Mouse (Mus musculus): ENCODE measurements around the gene Pga5.

The Pga5 gene

DNA sequence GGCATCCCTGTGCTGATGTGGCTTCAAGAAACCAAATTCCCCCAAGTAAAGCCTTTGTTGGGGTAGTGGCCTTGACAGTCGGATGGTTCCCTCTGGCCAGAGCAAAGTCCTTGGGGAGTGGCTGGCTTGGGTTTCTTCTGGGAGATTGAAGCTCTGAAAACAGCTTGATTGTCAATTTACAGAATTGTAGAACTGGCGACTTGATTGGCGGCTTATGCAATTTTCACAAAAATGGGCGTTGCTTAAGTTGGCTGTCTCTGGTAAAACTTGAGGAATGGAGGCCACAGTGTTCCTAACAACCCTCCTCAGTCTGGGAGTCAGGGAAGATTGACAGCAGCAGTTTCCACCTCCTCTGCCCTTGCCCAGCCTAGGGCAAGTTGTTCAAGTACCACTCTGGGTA is 14.5 kb upstream of the Pga5 start:
- DNase-seq (ENCODE audit: low read depth, low spot score): no peak
- Histone ChIP-seq H3K27me3 (ENCODE audit: control insufficient read depth, insufficient read depth, low read length, poor library complexity, severe bottlenecking) (no peaks in the 10 kb centered on the region), H3K36me3 (ENCODE audit: control insufficient read depth, insufficient read depth, low read length, poor library complexity, severe bottlenecking) (no peaks in the 10 kb centered on the region)

DNA sequence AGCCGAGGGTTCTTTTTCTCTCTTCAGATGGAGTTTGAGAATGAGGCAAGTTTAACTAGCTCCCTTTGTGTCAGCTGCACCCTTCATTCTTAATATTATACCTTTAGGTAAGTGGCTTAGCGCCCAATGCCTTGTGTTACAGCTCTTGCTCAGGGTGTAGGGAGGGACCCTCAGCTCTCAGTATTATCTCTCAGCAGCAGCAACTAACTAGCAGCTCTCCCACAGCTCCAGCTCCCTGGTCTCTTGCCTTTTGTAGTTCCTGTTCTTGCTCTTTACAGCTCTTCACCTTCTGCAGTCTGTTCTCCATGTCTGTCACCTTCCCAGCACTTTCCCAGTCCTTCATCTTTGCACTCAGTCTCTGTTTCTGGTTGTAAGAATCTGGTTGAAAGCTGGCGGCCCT is 13.8 kb upstream of the Pga5 start:
- DNase-seq (ENCODE audit: low read depth, low spot score): no peak
- no peaks in the 10 kb centered on the region for H3K36me3 ChIP-seq (ENCODE audit: control insufficient read depth, insufficient read depth, low read length, poor library complexity, severe bottlenecking)
- no peaks in the 10 kb centered on the region for H3K27me3 ChIP-seq (ENCODE audit: control insufficient read depth, insufficient read depth, low read length, poor library complexity, severe bottlenecking)

DNA sequence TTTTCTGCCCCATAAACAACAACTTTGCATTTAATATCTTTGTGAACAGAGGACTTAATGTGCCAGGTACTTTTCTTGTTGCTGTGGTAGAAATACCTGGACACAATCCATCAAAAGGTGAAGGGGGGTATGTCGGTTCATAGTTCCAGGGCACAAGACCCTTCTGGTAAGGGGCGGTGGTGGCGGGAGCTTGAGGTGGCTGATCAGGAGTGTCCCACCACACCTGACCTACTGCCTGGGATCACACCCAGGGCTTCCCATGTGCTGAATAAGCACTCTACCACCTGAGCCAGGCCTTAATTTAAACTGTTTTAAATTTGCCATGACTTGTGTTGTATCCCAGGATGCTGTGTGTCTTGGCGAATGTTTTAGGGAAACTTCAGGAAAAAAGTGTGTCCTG is 13.2 kb upstream of the Pga5 start:
- DNase-seq (ENCODE audit: low read depth, low spot score): no peak
- Histone ChIP-seq H3K36me3 (ENCODE audit: control insufficient read depth, insufficient read depth, low read length, poor library complexity, severe bottlenecking) (no peaks in the 10 kb centered on the region), H3K27me3 (ENCODE audit: control insufficient read depth, insufficient read depth, low read length, poor library complexity, severe bottlenecking) (no peaks in the 10 kb centered on the region)

DNA sequence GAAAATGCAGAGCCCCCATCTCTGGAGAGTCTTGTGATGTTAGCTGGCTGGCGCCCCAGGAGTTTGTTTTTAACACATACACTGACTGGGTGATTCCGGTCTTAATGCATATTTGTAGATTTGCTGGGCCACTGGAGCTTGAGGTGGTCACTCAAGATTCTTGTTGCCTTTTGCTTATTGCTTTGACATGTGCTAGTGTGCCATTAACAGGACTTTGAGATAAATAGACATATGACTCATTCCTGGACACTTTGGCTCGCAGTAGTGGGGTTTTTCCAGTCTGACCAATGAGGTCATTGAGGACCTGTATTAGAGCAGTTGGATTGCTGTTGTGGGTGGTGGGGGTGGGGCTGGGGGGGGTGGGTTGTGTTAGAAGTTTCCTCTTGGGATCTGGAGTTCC is 12.5 kb upstream of the Pga5 start:
- no peaks in the 10 kb centered on the region for H3K36me3 ChIP-seq (ENCODE audit: control insufficient read depth, insufficient read depth, low read length, poor library complexity, severe bottlenecking)
- no peaks in the 10 kb centered on the region for H3K27me3 ChIP-seq (ENCODE audit: control insufficient read depth, insufficient read depth, low read length, poor library complexity, severe bottlenecking)
- no peak for DNase-seq (ENCODE audit: low read depth, low spot score)

DNA sequence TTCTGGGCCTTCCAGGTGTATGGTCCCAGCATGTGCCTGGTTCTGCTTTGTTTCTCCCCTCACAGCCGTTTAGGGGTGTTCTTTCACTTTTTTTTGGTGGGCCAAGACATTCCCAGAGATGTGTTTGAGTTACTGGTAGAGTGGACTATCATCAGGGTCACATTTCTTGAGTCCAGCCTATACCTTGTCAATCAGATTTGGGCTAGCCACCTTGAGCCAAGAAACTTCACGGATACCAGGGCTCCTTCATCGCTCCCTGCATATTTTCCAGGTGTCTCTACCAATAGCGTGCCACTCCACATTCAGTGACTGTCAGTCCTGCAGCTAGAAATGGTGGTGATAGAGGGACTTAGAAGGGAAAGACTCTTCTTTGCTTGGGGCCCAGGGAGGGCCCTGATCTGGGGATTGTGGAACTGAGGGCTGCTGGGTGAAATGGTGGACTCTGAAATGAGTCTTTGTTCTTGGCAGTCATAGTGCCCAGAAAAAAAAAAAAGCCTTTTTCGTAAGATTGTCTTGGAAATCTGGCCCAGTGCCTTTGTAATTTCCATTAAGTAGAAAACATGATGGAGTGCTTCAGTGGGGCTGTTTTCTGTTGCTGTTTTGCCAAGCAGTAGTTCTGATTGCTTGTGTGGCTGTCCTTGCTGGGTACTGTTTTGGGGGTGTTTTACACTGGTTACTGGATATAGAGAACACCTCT is 11.7 kb upstream of the Pga5 start:
- Histone ChIP-seq H3K36me3 (ENCODE audit: control insufficient read depth, insufficient read depth, low read length, poor library complexity, severe bottlenecking) (no peaks in the 10 kb centered on the region), H3K27me3 (ENCODE audit: control insufficient read depth, insufficient read depth, low read length, poor library complexity, severe bottlenecking) (no peaks in the 10 kb centered on the region)
- DNase-seq (ENCODE audit: low read depth, low spot score): no peak

DNA sequence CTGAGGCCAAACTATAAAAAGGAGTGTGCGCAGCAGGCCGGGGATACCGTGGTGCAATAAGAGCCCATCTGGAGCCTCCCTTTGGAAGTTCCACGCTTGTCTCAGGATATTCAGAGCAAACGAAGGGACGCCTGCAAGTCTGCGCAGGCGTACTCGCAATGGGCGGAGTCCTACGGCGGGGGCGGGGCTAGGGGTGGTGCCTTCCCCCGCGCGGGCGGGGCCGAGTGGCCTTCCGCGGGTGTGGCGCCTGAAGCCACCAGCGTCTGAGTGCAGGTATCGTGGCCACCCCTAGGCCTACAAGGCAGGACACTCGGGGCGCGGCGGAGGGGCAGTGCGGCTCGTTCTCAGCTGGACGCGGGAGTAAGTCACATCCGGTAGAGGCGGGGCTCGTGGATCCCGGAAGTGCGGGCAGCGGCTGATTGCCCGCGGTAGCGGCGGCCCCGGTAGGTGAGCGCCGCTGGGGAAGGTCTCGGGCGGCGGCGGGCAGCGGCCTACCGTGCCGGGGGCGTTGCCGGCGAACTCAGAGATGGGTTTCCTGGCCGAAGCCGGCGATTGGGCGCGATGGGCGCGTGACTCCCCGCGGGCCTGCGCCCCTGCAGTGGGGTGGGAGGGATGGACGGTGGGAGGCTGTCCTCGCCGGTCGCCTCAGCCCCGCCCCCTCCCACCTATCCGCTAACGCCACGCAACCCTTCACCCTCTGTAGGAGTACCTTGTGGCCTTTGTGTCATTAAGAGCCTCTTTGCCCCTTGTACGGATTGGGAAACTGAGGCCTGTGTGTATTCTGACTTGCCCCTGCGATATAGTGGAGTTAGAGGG is 10.9 kb upstream of the Pga5 start, which contains the start of gene Vps37c:
Gene Vps37c (plus strand): TSS at position 199 of the 816 bp plus-strand sequence.
- Histone ChIP-seq H3K36me3 (ENCODE audit: control insufficient read depth, insufficient read depth, low read length, poor library complexity, severe bottlenecking) (no peaks in the 10 kb centered on the region), H3K27me3 (ENCODE audit: control insufficient read depth, insufficient read depth, low read length, poor library complexity, severe bottlenecking) (no peaks in the 10 kb centered on the region)
- peak; percentile 90 for DNase-seq (ENCODE audit: low read depth, low spot score)

DNA sequence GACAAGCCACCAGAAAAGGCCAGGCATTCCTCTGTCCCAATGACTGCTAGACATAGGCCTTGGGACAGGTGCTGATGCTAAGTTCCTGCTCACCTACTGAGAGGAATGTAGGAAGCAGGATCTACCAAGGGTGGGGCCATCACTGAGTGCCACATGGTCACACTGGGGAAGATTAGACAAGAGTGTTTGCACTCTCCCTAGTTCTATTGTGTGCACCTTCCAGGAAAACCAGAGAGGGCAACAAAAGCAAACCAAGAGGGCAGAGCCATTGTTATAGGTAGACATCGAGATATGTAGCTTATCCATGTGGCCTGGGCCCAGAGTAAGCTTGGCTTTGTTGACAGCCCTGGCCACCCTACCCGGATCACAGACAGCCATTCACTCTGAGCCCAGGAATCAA is 7.9 kb upstream of the Pga5 start:
- no peak for DNase-seq (ENCODE audit: low read depth, low spot score)
- H3K27me3 ChIP-seq (ENCODE audit: control insufficient read depth, insufficient read depth, low read length, poor library complexity, severe bottlenecking): no peaks in the 10 kb centered on the region
- H3K36me3 ChIP-seq (ENCODE audit: control insufficient read depth, insufficient read depth, low read length, poor library complexity, severe bottlenecking): no peaks in the 10 kb centered on the region

DNA sequence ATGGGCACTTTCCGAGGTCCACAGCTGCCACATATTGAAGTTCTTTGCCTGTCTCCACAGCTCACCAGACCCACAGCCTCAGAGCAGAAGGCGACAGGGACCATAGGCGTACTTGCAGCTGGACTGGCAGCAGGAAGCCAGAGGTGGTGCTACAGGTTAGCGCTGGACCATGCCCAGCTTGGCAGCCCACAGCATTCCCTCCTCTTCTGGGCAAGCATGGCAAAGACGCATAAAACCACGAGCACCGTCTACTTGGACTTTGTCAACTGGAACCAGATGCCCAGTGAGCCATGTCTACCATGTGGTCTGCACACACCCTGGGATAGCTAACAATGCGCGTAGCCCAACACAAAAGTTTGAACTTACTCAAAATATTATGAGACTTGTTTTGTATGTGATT is 7.2 kb upstream of the Pga5 start:
- H3K36me3 ChIP-seq (ENCODE audit: control insufficient read depth, insufficient read depth, low read length, poor library complexity, severe bottlenecking): no peaks in the 10 kb centered on the region
- no peak for DNase-seq (ENCODE audit: low read depth, low spot score)
- no peaks in the 10 kb centered on the region for H3K27me3 ChIP-seq (ENCODE audit: control insufficient read depth, insufficient read depth, low read length, poor library complexity, severe bottlenecking)

DNA sequence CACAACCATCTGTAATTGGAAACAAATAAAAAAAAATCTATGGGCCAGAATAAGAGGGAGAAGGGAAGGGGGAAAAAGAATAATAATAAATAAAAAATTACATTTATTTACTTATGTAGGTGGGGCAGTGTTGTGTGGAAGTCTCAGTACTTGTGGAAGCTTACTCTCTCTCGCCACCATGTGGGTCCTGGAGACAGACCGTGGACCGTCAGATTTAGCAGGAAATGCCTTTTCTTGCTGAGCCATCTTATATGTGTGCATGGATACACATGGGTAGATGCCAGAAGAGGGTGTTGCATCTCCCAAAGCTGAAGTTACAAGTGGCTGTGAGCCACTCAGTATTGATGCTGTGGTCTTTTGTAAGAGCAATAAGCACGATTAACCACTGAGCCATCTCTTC is 3.7 kb upstream of the Pga5 start:
- no peak for DNase-seq (ENCODE audit: low read depth, low spot score)
- Histone ChIP-seq H3K27me3 (ENCODE audit: control insufficient read depth, insufficient read depth, low read length, poor library complexity, severe bottlenecking) (no peaks in the 10 kb centered on the region), H3K36me3 (ENCODE audit: control insufficient read depth, insufficient read depth, low read length, poor library complexity, severe bottlenecking) (no peaks in the 10 kb centered on the region)

DNA sequence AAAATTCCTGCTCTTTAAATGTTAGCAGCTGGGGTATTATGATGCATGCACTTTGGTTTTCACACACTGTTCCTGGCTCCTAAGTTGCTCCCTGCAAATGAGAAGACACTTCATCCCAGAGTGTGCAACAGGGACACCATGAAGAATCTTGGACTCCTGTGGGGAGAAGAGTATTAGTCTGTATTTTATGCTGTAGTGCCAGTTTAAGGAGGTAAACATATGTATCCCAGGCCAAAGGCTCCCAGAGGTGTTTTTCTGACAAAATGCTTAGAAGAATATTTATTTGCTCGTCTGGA is 849 bp upstream of the Pga5 start:
- DNase-seq (ENCODE audit: low read depth, low spot score): no peak
- H3K36me3 ChIP-seq (ENCODE audit: control insufficient read depth, insufficient read depth, low read length, poor library complexity, severe bottlenecking): no peaks in the 10 kb centered on the region
- no peaks in the 10 kb centered on the region for H3K27me3 ChIP-seq (ENCODE audit: control insufficient read depth, insufficient read depth, low read length, poor library complexity, severe bottlenecking)

DNA sequence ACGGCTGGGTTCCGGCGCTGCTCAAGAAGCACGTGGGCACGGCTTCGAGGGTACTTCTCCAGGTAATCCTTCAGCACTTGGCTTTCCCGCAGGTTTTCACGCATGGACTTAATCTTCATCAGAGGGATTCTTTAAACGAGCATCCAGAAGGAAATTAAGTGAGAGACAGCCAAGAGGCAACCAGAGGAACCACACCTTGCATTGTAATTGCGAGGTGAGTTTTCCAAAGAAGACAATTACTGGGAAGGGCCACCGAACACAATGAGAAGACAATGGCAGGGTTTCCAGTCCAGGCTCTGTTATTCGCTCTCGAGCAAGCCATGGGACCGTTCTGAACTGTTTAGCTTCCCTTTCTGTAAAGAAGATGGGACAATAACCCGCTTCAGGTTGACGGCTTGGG is 1.2 kb downstream of the Pga5 start:
- no peak for DNase-seq (ENCODE audit: low read depth, low spot score)
- no peaks in the 10 kb centered on the region for H3K36me3 ChIP-seq (ENCODE audit: control insufficient read depth, insufficient read depth, low read length, poor library complexity, severe bottlenecking)
- no peaks in the 10 kb centered on the region for H3K27me3 ChIP-seq (ENCODE audit: control insufficient read depth, insufficient read depth, low read length, poor library complexity, severe bottlenecking)

DNA sequence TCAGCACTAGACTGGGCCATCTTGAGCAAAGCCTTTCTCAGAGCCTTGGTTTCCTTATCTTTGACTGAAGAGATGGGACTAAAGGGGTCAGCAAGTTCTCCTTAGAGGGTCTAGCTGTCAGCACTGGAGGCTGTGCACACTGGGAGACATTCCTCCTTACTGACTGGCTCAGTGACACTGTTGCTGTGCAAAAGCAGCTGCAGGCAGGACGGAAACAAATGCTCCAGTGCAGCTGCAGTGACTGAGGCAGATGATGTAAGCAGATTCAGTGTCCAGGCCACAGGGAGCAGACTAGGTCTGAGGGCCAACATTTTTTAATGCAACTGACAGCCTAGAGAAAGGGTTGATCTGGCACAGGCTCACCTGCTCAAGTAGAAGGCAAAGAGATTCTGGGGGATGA is 4.6 kb downstream of the Pga5 start:
- no peaks in the 10 kb centered on the region for H3K36me3 ChIP-seq (ENCODE audit: control insufficient read depth, insufficient read depth, low read length, poor library complexity, severe bottlenecking)
- H3K27me3 ChIP-seq (ENCODE audit: control insufficient read depth, insufficient read depth, low read length, poor library complexity, severe bottlenecking): no peaks in the 10 kb centered on the region
- DNase-seq (ENCODE audit: low read depth, low spot score): no peak

DNA sequence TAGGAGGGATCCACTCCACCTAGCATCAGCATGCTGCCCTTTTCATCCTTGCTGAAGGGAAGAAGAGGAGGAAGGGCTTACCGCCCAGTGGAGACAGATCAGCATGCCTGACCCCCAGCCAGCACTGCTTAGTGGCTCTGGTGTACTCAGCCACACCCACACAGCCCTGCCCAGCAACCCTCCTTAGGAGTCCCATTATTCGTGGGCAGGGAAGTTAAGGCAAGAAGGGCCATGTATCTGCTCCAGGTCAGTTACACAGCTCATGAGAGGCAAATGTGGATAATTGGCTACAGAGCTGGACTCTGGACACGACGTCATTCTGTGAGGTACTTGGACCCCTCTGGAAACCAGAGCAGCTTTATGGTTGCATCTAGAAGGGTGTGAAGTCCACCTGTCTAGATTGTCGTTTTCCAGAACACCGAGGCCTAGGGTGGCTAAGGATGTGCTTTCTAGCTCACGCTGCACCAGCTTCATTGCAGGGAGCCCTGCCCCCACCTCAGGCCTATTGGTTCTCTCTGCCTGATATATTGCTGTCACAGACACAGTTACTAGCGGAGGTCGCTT is 5.9 kb downstream of the Pga5 start:
- Histone ChIP-seq H3K36me3 (ENCODE audit: control insufficient read depth, insufficient read depth, low read length, poor library complexity, severe bottlenecking) (no peaks in the 10 kb centered on the region), H3K27me3 (ENCODE audit: control insufficient read depth, insufficient read depth, low read length, poor library complexity, severe bottlenecking) (no peaks in the 10 kb centered on the region)
- no peak for DNase-seq (ENCODE audit: low read depth, low spot score)

DNA sequence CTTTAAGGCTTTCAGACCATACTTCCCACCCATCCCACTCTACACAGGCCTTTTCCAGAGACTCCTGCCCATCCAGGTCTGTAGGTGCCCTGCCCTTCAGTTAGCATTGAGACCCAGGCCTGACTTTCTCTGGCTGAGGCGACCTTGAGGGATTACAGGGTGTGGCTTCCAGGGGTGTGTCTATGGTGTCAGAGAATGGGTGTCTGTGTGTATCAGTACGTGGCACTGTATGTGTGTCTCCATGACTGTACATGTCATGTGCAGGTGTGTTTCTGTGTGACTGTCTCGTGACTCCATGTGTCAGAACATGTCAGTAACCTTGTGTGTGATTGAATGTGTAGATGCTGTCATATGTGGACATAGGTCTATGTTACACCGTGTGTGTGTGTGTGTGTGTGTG is 6.6 kb downstream of the Pga5 start:
- no peaks in the 10 kb centered on the region for H3K36me3 ChIP-seq (ENCODE audit: control insufficient read depth, insufficient read depth, low read length, poor library complexity, severe bottlenecking)
- no peak for DNase-seq (ENCODE audit: low read depth, low spot score)

DNA sequence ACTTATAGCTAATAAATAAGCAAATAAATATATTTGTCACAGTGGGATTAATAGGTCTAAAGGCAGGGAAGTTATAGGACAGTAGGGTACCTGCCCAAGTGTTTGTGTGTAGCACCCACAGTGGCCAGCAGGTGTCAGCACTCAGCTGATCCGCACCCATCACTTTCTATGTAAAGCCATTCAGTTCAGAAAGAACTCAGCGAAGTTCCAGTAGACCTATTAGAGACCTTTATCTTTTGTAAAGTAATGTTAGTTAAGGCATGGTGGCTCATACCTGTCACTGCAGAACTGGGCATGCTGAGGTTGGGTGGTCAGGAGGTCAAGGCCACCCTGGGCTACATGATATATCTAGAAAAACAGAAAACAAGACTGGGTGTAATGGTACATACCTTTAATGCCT is 12.4 kb downstream of the Pga5 start:
- H3K36me3 ChIP-seq (ENCODE audit: control insufficient read depth, insufficient read depth, low read length, poor library complexity, severe bottlenecking): no peaks in the 10 kb centered on the region
- DNase-seq (ENCODE audit: low read depth, low spot score): peak; percentile 79
- H3K27me3 ChIP-seq (ENCODE audit: control insufficient read depth, insufficient read depth, low read length, poor library complexity, severe bottlenecking): no peaks in the 10 kb centered on the region

More for the DNA sequence above, 6.6 kb downstream of the Pga5 start:
- no peaks in the 10 kb centered on the region for H3K27me3 ChIP-seq (ENCODE audit: control insufficient read depth, insufficient read depth, low read length, poor library complexity, severe bottlenecking)

Measured in splenic B cell, adult 2 months (primary cell).